Mouse (Mus musculus) cerebellum, adult 2 months (tissue): ENCODE data around the gene Tdrd7.

Experiments used
- CTCF ChIP-seq: fragments of 200-500 bp; IDR thresholded peaks from 2 replicates; pipeline ENCODE4 v1.5.1; 2011; ENCODE audit warnings: low read depth, mild to moderate bottlenecking, control low read depth, low read length, moderate library complexity, borderline replicate concordance; ENCODE audit not compliant: insufficient read depth
- POLR2A ChIP-seq: fragments of 200-500 bp; IDR thresholded peaks from 2 replicates; pipeline ENCODE4 v1.6.1; 2011; ENCODE audit warnings: low read length, control low read depth, borderline replicate concordance; ENCODE audit not compliant: insufficient read depth

- no peak for TF ChIP-seq CTCF
- no peak for TF ChIP-seq POLR2A
Measured at GRCm38 (mm10) chr4:45949109-45949848, 15.9 kb upstream of the Tdrd7 start.
